Mouse (Mus musculus) brain, embryonic 14.5 days (tissue): Measurements from ENCODE around the gene Krtap19-9b.

Source experiments
- CTCF ChIP-seq: fragments of 200-500 bp; IDR thresholded peaks from 2 replicates; pipeline ENCODE4 v1.5.1; 2012; ENCODE audit warnings: inconsistent platforms, mild to moderate bottlenecking, moderate library complexity, borderline replicate concordance; ENCODE audit not compliant: insufficient read depth, insufficient read length; ENCODE audit errors: extremely low read depth
- POLR2A ChIP-seq: fragments of 200-500 bp; IDR thresholded peaks from 2 replicates; pipeline ENCODE4 v1.6.1; 2012; ENCODE audit warnings: mild to moderate bottlenecking, inconsistent platforms, borderline replicate concordance; ENCODE audit not compliant: poor library complexity, insufficient read depth, insufficient read length, severe bottlenecking; ENCODE audit errors: extremely low read depth

- no peak for TF ChIP-seq POLR2A
- no peak for TF ChIP-seq CTCF
Measured at GRCm38 (mm10) chr16:88896357-88896756, 35.7 kb downstream of the Krtap19-9b start, which contains the start of gene Krtap19-5.
